Mouse (Mus musculus) T-helper 17 cell (primary cell): ENCODE results near the gene Foxn1.

ENCODE experiments used
- in situ Hi-C, 2 experiments: fragments of 300-600 bp; cut with MboI, MseI; formaldehyde crosslinking; loops; 1 replicate in 1 of 2; 2 replicates in 1 of 2; pipeline ENCODE4 v1.15.1; 2025; ENCODE audit warnings: high pct_unique_total_duplicates in 2 of 2

The Foxn1 gene

DNA sequence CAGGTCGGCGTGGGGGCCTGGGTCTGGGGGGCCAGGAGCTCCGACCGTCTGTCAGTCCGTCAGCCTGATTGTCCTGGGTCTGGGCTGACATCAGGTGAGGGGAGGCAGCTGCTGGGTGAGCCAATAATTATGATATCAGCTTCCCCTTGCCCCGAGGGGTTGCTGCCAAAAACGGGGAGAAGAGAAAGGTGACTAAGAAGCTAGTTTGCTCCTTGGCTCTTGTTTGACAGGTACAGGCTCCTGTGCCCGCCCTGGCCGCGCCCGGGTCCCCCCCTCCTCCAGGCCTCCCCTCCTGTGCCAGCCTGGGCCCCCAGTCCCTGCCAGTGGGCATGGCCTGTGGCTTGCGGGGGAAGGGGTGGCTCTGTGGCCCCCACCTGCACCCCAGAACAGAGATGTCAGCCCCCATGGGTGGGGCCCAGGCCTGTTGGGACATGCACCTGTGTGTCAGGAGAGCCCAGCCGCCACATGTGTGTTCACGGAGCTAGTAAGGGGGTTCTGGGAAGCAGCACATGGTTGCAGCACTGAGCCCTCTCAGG is at the start of gene Foxn1:
Gene Foxn1, minus strand, starts transcription at position 51 of the 536 bp plus-strand sequence.
- in situ Hi-C loops: no loop called here

DNA sequence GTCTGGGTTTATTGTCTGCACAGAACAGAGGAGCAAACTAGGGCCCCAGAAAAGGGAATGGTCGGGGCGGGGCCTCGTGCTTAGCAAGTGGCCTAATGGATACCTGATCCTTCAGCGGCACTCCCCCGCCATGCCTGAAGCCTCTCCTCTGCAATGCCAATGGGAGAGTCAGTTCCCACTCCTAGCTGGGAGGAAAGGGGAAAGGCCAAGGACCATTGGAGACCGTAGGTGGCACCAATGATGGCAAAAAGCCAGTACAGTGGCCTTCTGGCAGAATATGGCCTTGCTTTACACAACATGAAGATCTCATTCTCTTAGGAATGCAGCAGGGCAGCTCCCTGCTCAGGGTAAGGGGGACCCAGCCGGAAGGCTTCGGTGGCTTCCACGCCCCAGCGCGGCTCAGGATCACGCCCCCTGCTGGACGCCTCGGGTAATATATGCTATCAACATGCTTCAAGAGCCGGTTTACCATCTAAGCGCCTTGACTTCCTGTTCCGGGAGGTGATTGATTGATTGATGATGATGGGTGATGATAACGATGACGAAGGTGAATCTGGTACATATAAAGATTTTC is 49.5 kb upstream of the Foxn1 start:
- in situ Hi-C loops: no loop called here

DNA sequence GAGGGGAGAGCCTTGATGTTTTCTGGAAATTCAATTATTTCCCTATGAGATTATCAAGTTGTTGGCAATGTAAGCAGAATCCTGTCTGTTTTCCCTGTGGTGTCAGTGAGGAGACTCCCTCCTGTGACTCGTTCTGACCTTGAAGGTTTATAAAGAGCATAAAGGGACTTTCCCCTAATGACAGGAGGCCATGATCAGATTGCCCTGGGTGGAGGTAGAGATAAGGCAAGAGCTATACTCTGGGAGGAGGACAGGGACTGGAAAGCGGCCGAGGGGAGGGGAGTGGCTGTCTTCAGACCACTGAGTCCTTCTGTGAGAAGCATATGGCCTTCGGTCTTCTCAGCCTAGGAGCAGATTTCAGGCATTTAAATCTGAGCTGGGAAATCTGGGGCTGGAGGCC is 47.7 kb upstream of the Foxn1 start:
- in situ Hi-C loops: no loop called here

DNA sequence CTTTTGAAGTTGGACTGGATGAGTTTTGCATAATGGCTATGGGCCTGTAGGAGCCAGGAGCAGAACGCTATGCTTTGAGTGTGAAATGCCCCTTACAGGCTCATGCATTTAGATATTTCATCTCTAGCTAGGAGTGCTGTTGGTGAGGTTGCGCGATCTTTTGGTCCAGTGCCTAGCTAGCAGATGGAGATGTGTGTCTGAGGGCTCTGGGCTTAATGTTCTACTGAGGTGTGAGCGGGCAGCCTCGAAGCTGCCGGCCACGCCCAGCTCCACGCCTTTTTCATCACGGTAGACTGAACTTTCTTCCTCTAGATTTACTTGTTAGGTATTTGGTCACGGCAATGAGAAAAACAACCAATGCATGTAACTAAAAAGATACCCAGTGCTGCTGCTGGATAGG is 44.8 kb upstream of the Foxn1 start:
- in situ Hi-C loops: no loop called here

DNA sequence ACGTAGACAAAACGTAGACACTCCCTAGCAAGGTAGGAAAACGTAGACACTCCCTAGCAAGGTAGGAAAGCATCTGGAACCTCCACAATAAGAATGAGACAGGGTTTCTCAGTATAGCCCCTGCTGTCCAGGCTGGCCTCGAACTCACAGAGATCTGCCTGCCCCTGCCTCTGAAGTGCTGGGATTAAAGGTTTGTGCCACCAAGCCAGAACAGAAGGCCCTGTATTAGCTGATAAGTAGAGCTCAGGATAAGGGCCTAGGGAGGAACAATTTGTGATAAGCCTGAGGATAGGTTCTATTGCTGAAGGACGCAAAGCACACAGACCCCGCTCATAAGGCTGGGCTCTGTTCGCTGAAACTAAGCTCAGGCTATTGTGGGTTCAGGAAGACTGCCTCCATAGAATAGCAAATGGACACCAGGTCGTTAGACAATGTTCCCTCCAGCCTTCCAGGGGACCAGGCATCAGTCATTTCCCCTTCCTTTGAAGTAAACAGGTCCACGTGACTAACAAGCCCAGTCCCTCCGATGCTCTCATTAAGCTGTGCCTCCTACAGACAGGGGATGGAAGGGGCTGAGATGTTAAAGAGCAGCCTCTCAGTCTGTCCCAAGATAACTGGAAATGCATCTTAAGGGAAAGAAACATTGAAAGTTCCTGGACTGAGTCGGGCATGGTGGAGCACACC is 44.0 kb upstream of the Foxn1 start:
- in situ Hi-C loops: no loop called here

DNA sequence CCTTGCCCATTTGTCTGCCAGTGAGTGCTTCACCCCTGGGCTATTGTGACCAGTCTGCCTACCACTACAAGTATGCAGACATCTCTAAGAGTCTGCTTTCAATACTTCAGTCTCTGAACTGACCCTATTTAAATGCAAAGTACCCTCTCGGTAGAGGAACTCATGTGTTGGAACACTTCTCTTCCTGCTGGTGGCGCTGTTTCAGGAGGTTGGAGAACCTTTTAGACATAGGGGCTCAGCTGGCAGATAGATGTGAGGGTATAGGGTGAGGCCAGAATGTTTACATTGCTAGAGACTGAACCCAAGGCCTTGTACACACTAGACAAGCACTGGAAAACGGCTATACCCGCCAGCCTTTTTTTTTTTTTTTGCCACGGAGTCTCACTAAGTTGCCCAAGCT is 42.0 kb upstream of the Foxn1 start:
- in situ Hi-C loops: no loop called here

DNA sequence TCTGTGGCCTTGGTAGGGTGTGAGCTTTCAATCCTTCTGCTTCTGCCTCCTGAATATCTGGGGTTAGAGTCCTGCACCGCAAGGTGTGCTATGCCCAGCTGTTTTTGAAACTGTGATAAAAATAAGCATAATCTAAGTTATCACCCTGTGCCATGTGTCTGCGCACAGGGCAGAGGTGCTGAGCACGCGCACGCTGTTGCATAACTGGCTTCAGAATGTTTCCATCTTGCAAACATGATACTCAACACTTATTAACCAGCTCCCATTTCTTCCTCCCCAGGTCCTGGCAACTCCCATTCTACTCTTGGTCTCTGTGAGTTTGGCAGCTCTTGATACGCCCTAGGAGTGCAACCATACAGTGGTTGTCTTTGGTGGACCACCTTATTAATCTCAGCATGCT is 41.3 kb upstream of the Foxn1 start:
- in situ Hi-C loops: no loop called here

DNA sequence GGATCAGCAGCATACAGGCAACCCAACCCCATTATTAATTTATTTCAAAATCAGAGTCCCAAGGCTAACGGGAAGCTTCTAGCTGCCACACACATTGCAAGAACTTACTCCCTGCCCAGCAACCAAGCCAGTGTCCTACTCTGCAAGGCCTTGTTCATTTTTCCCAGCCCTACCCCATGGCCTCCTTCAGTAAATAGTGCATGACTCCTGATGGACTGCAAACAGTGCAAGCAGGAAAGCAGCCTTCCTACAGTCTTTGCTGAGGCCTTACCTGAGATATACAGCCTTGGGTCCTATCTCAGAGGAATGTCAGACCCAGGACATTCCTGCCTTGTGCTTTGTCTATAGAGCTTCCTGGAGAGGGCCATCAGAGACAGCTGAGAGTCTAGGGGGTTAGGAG is 39.2 kb upstream of the Foxn1 start:
- in situ Hi-C loops: no loop called here

DNA sequence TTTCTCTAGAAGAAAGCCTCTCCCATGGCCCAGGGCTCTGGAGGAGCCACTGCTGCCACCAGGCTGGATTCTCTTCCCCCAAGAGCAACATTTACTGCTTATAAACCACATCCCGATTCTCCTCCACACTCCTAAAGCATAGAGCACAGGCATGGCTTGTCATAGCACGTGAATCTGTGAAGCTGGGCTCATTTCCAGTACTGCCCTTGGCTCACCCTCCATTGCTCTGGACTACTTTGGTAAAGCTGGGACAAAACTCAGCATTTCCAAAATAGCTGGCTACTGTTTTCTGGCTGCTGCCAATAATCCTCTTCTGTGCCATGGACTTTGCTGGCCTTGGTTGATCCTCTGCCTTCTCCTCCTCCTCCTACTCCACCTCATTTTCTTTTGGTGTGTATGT is 38.0 kb upstream of the Foxn1 start:
- in situ Hi-C loops: no loop called here

DNA sequence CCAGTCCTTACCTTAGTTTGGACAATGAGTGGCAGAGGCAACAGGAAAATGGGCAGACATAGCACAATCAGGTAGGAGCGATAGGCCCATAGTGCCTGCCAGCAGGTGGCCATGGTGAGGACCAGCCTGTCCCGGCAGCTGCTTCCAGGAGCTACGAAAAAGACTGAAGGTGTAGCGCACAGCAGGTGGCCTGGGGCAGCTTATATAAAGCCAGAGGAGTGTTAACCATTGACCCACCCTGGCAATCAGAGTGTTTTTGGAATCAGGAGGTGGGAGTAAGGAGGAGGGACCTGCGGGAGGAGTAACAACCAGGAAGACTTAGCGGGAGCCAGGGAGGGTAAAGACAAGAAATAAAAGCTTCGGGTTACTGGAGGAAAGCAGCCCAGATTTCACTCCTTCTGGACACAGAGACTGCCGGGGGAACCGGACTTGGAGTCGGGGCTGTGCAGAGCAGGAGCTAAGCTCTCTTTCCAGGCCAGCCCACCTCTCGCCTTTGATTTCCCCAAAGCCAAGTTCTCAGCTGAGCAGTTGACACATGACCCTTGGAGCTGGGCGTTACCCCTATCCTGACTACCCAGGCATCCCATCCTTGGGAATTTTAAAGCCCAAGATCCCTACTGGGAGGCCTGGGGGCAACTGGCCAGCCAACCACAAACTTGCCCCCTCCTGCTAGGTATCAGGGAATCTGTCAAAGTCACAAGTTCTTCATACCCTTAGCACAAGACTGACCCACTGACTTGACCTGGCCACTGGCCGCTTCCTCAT is 35.9 kb upstream of the Foxn1 start, which contains the start of gene Slc13a2:
Gene Slc13a2, minus strand, starts transcription at position 163 of the 765 bp plus-strand sequence.
- in situ Hi-C loops: no loop called here

DNA sequence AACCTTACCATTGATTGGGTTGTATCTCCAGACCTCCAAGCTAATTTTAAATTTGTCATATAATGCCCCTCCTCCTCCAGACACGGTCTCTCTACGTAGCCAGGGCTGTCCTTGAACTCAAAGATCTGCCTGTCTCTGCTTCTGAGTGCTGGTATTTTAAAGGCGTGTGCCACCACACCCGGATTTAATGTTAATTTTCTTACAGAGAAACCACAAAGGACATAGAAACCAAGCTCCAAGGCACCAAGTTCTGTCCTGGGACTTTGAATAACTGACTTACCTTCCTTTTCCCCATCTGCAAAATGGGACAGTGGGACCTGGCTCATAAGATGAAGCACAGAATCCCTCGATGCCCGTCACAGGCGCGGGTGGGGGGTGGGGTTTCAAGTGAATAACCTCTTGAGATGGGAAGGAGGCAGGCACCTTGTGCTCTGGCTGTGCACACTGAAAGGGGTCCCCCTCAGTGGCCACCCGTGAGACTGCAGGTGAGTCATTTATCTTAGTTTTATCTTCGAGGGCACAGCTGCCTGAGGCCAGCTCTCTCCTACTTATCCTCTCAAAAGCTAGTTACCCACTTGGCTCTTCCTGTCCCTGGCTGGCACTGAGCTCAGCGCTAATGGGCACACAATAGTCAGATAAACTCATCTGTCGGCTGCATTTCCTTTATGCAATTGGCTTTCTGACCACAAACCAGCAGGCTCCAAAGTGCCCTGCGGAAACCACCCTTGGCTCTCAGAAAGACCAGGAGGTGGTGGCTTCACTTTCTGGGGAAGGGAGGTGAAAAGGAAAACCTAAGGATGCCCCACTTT is 35.0 kb upstream of the Foxn1 start:
- in situ Hi-C loops: no loop called here

DNA sequence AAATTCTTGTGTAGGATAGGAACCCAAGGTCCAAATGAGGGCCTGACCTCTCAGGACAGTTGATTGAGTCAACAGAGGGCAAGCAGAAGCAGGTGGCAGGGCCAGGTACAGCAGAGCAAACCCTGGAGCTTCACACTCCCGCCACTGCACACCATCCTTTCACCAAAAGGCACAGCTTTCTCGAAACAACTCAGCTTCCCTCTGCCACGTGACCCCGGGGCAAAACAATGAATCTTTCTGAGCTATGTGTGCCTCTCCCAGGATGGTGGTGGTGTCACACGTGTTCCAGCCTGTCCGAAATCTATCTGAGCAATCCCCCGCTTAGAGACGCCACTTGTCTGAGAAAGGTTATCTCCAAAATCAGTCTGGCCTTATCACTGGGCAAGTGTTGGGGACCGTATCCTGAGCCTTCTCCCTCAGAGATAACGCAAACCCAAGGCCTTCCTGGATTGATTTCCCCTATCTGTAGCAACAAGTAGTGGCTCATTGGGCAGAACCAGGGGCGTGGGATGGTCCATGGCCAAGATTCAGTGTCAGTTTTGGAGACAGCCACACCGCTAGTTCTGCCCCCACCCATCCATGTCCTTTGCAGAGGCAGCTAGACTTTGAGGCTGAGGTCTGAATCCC is 34.0 kb upstream of the Foxn1 start:
- in situ Hi-C loops: no loop called here

DNA sequence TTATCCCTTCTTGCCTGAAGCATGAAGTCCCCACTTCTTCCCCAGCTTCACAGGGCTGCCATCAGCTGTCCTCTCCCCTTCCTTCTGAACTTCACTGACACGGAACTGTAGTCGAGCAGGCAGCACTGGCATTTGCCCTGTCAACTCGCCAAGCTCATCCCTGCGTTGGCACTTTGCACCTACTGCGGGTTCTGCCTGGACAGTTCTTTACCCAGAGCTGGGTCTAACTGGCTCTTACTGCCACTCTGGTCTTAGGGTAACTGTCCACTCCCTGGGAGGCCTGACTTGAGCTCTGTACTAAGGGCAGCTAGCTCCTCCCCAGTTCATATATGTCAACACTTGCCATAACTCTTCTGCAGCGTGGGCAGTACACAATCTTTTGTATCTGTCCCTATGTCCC is 30.5 kb upstream of the Foxn1 start:
- in situ Hi-C loops: no loop called here

DNA sequence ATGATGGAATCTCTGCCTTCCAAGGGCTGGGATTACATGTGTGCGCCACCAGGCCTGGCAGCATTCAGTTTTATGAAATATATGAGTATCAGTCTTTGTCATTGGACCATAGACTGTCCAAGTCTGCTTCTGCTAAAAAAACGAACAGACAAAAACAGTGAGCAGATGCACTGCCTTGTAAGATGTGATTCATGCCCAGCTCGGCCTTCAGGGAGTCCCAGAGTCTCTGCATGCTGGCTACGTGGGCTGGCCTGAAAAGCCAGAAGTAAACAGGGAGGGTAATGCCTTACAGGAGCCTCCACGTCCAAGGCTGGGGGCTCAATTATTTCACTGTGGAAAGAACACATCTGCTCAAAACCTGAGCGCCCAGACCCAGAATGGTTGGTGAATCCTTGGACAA is 26.5 kb upstream of the Foxn1 start:
- in situ Hi-C loops: no loop called here

DNA sequence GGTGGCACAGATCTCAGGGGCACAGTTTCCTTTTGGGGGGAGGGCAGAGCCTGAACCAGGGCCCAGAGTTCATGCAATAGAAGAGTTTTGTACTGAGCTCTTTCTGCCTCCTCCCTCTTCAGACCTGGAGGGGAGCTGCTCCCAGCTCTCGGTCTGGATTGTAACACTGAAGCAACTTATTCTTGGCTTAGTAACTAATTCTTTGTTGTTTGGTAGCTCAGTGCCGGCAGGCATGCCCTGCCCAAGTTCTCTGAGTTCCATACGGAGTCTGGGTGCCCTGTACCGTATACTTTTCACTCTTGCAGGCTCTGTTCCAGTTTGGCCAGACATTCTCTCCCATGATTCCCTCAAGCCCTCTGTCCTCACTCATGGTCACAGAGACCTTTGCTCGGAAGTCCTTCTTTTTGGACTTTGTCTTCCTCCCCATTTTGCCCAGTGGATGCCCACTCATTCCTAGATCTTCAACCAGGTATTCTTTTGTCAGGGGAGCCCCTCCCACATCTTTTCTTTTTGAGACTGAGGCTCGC is 26.0 kb upstream of the Foxn1 start:
- in situ Hi-C loops: no loop called here

DNA sequence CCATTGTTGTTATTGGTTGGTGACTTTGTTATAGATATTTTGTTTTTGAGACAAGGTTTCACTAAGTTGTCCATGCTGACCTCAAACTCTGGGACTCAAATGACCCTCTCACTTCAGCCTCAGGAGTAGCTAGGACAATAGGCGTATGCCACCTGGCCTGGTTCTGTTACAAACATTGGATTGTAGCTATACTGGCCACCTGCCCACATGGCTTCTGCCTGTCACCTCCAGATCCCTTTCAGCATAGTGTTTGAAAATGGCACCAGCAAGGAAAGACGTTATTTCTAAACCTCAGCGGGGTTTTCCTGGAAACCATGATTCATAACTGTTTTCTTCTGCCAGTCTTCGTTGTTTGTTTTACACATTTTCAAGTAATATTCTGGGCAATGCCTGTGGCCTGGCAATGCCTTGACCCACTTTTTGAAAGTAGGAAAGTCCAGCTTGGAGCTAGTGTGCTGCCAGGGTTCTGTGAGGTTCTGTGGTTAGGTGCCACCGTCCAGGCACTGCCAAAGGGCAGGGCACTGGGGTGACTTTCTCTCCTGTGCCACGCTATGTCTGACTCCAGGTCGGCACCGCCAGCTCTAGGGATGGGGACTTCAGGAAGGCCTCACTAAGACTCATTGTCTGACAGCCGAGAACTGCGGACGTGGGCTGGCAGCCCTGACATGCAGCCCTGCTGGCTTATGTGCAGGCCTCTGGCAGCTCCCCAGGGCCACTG is 25.4 kb upstream of the Foxn1 start:
- in situ Hi-C loops: no loop called here

DNA sequence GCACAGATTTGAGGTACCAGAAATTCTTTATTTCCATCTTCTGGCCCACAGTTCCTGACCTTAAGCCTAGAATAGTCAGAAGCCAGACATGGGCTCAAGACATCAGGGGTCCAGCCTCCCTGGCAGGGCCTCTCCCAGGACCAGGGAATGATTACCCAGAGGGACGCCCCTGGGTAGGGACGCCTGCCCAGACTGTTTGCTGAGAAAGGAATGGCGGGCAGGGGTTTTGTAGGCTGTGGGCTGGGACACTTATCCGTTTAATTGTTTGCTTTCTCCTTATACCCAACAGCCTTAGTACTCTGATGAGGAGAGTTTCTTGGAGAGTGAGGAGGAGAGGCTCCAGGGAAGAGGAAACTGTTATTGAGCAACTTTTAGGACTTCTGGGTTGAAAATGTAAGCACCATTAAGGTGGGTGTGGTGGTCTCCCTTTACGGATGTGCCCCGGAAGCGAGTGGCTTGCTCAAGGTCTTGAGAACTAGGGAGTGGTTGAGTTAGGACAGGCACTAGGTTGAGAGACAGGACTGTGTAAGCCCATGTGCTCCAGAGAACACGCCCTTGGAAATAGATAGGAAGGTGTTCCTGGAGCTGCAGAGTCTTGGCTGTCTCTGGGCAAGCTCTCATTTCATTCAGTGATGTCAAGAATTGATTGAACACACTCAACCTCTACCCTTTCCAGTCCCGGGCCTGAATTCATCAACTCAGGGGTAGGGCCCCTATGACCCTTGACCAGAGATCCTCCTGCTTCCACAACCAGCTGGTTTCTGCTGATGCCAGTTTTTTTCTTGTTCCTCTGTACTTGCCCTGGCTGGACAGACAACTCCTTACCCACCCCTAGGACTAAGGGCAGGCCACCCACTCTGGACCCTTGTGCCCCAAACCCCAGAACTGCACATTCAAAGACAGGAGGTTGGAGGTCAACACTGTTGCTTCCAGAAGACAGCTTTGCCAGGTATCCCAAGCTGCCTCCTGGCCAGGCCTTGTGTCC is 22.2 kb upstream of the Foxn1 start:
- in situ Hi-C loops: no loop called here

DNA sequence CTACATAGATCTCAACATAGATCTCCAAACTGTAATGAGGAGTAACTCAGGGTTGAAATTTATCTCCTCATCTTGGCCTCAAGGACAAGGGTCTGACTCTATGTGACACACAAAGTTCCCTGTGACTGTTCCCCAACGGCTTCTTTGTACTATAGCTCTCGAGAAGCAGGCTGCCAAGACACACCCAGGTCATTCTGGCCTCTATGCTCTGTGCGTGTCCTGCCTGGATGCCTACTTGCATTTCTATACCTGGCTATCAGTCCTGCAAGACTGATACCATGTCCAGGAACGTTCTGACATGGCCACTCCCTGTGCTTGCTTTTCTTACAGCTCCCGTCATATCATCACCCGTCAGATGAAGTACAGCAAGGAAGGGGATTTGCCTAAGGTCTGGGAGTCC is 15.7 kb upstream of the Foxn1 start:
- in situ Hi-C loops: no loop called here

DNA sequence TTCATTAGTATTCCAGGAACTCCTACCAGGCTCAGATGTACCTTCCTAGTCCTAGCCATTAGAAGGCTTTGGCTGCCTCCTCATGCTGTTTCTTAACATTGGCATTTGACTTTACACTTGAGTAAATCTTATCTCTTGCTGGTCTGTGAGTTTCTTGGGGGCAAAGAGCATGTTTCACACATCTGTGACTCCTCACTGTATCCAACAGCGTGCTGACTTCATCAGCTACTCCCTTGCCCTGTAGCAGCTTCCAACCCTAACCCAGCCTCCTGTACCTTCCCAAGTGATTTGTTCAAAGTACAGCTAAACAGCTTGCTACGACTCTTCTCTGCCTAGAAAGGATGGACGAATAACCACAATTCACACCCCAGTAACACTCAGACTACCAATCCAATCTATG is 15.1 kb upstream of the Foxn1 start:
- in situ Hi-C loops: no loop called here
